Mouse (Mus musculus): ENCODE results near the gene Glod4.

The Glod4 gene

GRCm38 (mm10) chr11:76145169-76145568, 98.4 kb downstream of the Glod4 start:
- WGBS: 90% methylated on average over 1 of the region's 1 CpGs

GRCm38 (mm10) chr11:76144386-76144785, 99.1 kb downstream of the Glod4 start:
- 96% methylated on average over 8 of the region's 8 CpGs for WGBS

- WGBS: 70% methylated on average over 3 of the region's 3 CpGs
Measured at GRCm38 (mm10) chr11:76137996-76138395, 105.5 kb downstream of the Glod4 start.

GRCm38 (mm10) chr11:76135641-76136437, 107.7 kb downstream of the Glod4 start:
- 84% methylated on average over 7 of the region's 7 CpGs for WGBS

- WGBS: 86% methylated on average over 5 of the region's 5 CpGs
Measured at GRCm38 (mm10) chr11:76130859-76131258, 112.7 kb downstream of the Glod4 start.

- 75% methylated on average over 8 of the region's 8 CpGs for WGBS
Measured at GRCm38 (mm10) chr11:76125386-76125785, 118.1 kb downstream of the Glod4 start.

GRCm38 (mm10) chr11:76123517-76123916, 120.0 kb downstream of the Glod4 start:
- WGBS: 100% methylated on average over 1 of the region's 1 CpGs

- 77% methylated on average over 2 of the region's 2 CpGs for WGBS
Measured at GRCm38 (mm10) chr11:76122571-76122970, 121.0 kb downstream of the Glod4 start.

- 86% methylated on average over 4 of the region's 4 CpGs for WGBS
Measured at GRCm38 (mm10) chr11:76121086-76121485, 122.4 kb downstream of the Glod4 start.

- WGBS: 53% methylated on average over 10 of the region's 10 CpGs
Measured at GRCm38 (mm10) chr11:76120407-76120901, 123.1 kb downstream of the Glod4 start.

GRCm38 (mm10) chr11:76110416-76110815, 133.1 kb downstream of the Glod4 start:
- 98% methylated on average over 3 of the region's 3 CpGs for WGBS

- WGBS: 75% methylated on average over 11 of the region's 11 CpGs
Measured at GRCm38 (mm10) chr11:76106551-76107496, 136.7 kb downstream of the Glod4 start.

GRCm38 (mm10) chr11:76099193-76099975, 144.1 kb downstream of the Glod4 start:
- WGBS: 66% methylated on average over 4 of the region's 4 CpGs

GRCm38 (mm10) chr11:76093610-76094009, 149.9 kb downstream of the Glod4 start:
- 77% methylated on average over 8 of the region's 8 CpGs for WGBS

GRCm38 (mm10) chr11:76089776-76090175, 153.7 kb downstream of the Glod4 start:
- 66% methylated on average over 6 of the region's 6 CpGs for WGBS

- WGBS: 84% methylated on average over 4 of the region's 4 CpGs
Measured at GRCm38 (mm10) chr11:76088506-76088905, 155.0 kb downstream of the Glod4 start.

GRCm38 (mm10) chr11:76085898-76086591, 157.5 kb downstream of the Glod4 start:
- WGBS: 81% methylated on average over 5 of the region's 5 CpGs

GRCm38 (mm10) chr11:76084943-76085342, 158.6 kb downstream of the Glod4 start:
- 100% methylated on average over 1 of the region's 1 CpGs for WGBS

- 77% methylated on average over 3 of the region's 3 CpGs for WGBS
Measured at GRCm38 (mm10) chr11:76083941-76084367, 159.6 kb downstream of the Glod4 start.

- WGBS: 84% methylated on average over 6 of the region's 6 CpGs
Measured at GRCm38 (mm10) chr11:76081048-76081640, 162.4 kb downstream of the Glod4 start.

Data from cerebral cortex, adult 2 months (tissue).